Mouse (Mus musculus): ENCODE data around the gene Prm1.
A peak's percentile ranks its signal among the peaks of the same experiment; 100 is the strongest.

DNA sequence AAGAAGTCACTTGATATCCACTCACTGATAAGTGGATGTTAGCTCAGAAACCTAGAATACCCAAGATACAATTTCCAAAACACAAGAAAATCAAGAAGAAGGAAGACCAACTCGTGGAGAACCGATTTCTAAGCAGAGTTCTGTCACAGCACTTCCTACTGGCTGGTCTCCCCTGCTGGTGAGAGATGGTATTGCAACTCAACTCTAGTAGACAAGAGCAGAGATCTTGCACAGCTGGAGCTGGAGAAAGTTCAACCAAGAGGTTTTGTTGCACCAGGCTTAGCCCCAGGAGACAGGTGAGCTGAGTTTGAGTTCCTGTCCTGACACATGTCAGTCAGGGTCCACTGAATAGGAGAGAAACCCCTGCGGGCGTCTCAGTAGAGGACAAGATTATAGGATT is 38.5 kb downstream of the Prm1 start:
- TF ChIP-seq POLR2A (IDR thresholded peaks at IDR 0.05; ENCODE audit: low read depth, low read length) (no peak), CTCF (IDR thresholded peaks at IDR 0.05; ENCODE audit: borderline replicate concordance, insufficient read depth, low read length) (0 out of 2 replicates have a peak, but pooled peaks have one; percentile 17)
